Mouse (Mus musculus): ENCODE results near the gene 2310022A10Rik. TPM values are rescaled to one million over a fixed set of nuclear protein-coding genes. Genes with fewer than 3 reads are reported as not detected.

The 2310022A10Rik gene
- polyA plus RNA-seq, 1 experiment, result 14.0 TPM

DNA sequence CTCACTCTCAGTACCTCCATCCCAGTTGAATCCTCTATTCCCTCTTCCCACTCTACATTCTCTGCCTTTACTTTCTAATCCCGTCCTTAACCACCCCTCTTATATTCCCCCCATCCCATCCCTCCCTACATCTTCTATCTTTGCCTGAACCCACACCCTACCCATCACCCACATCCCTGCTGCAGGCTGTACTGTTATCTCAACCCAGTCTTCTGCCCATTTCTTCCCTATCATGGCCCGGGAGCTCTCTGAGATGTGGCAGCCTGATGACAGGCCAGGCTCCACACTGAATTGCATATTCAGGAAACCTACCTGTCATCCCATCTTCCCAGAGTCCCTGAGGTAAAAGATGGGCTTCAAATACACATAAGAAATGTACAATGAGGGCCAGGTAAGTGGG is 14.2 kb upstream of the 2310022A10Rik start:
- no peaks in the 10 kb centered on the region for H3K4me1 ChIP-seq (ENCODE audit: control insufficient read depth, insufficient read depth, low read length)
- H3K4me3 ChIP-seq (ENCODE audit: insufficient read depth, low read length), result no peak overlapping the region
- TF ChIP-seq POLR2A (IDR thresholded peaks at IDR 0.05; ENCODE audit: low read depth, low read length) (no peak), CTCF (IDR thresholded peaks at IDR 0.05; ENCODE audit: borderline replicate concordance, insufficient read depth, low read length) (no peak)
- H3K27ac ChIP-seq (ENCODE audit: insufficient read depth, low read length), result no peak overlapping the region

DNA sequence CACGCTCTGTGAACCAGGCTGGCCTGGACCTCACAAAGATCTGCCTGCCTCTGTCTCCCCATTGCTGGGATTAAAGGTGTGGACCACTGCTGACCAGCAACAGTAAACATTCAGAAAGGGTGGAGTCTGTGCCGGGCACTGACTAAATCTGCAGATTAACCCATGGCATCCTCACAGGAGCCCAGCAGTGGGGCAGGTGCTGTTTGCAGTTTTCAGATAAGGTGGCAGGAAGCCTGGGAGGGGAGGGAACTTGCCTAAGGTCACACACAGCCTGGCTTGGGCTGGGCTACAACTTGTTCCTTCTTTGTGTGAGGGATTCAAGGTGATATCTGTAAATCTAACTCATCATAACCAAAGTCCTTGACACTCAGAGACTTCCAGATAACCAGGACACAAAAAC is 12.5 kb upstream of the 2310022A10Rik start:
- Histone ChIP-seq H3K4me3 (ENCODE audit: insufficient read depth, low read length) (no peak overlapping the region), H3K4me1 (ENCODE audit: control insufficient read depth, insufficient read depth, low read length) (no peaks in the 10 kb centered on the region), H3K27ac (ENCODE audit: insufficient read depth, low read length) (no peak overlapping the region)
- no peak for TF ChIP-seq CTCF (IDR thresholded peaks at IDR 0.05; ENCODE audit: borderline replicate concordance, insufficient read depth, low read length)
- no peak for TF ChIP-seq POLR2A (IDR thresholded peaks at IDR 0.05; ENCODE audit: low read depth, low read length)

DNA sequence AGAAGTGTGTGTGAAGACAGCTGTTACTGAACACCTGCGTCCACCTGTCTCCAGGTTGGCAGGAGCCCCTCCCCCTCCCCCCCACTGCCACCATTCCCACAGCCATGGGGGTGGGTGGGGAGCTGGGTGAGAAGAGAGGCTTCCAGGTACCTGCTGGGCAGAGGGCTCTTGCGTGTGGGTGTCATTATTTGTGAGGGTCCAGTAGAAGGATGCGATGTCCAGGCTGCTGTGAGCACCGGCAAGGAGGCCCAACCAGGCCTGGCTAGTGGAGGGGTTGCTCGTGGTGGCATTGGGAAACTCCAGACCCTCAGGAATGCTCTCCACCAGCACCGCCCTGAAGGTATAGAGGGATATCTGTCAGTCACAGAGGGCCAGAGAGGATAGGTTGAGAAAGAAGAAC is 12.1 kb upstream of the 2310022A10Rik start:
- H3K4me1 ChIP-seq (ENCODE audit: control insufficient read depth, insufficient read depth, low read length), result no peaks in the 10 kb centered on the region
- no peak overlapping the region for H3K4me3 ChIP-seq (ENCODE audit: insufficient read depth, low read length)
- TF ChIP-seq CTCF (IDR thresholded peaks at IDR 0.05; ENCODE audit: borderline replicate concordance, insufficient read depth, low read length) (no peak), POLR2A (IDR thresholded peaks at IDR 0.05; ENCODE audit: low read depth, low read length) (no peak)
- H3K27ac ChIP-seq (ENCODE audit: insufficient read depth, low read length), result no peak overlapping the region

DNA sequence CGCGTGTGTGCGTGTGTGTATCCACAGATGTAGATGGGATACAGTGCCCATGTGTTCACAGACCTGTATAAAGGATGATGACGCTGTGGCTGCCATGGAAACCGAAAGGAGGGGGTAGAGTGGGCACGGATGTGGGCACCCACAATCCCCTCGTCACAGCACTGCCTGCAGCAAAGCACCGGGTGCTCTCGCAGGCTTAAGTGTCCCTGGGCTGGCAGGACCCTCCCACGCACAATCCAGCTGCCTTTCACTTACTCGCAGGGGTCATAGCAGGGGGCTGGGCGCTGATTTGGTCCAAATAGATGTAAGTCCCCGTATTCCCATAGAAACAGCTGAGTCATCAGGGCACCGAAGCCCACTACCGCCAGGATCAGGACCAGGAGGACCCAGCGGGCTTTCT is 11.6 kb upstream of the 2310022A10Rik start:
- no peak overlapping the region for H3K27ac ChIP-seq (ENCODE audit: insufficient read depth, low read length)
- no peaks in the 10 kb centered on the region for H3K4me1 ChIP-seq (ENCODE audit: control insufficient read depth, insufficient read depth, low read length)
- no peak overlapping the region for H3K4me3 ChIP-seq (ENCODE audit: insufficient read depth, low read length)
- TF ChIP-seq CTCF (IDR thresholded peaks at IDR 0.05; ENCODE audit: borderline replicate concordance, insufficient read depth, low read length) (no peak), POLR2A (IDR thresholded peaks at IDR 0.05; ENCODE audit: low read depth, low read length) (no peak)

GRCm38 (mm10) chr7:27541922-27542321 is 11.1 kb upstream of the 2310022A10Rik start:
- H3K27ac ChIP-seq (ENCODE audit: insufficient read depth, low read length), result no peak overlapping the region
- no peaks in the 10 kb centered on the region for H3K4me1 ChIP-seq (ENCODE audit: control insufficient read depth, insufficient read depth, low read length)
- peak overlapping the region; percentile 44 for H3K4me3 ChIP-seq (ENCODE audit: insufficient read depth, low read length)
- TF ChIP-seq CTCF (IDR thresholded peaks at IDR 0.05; ENCODE audit: borderline replicate concordance, insufficient read depth, low read length) (no peak), POLR2A (IDR thresholded peaks at IDR 0.05; ENCODE audit: low read depth, low read length) (no peak)

DNA sequence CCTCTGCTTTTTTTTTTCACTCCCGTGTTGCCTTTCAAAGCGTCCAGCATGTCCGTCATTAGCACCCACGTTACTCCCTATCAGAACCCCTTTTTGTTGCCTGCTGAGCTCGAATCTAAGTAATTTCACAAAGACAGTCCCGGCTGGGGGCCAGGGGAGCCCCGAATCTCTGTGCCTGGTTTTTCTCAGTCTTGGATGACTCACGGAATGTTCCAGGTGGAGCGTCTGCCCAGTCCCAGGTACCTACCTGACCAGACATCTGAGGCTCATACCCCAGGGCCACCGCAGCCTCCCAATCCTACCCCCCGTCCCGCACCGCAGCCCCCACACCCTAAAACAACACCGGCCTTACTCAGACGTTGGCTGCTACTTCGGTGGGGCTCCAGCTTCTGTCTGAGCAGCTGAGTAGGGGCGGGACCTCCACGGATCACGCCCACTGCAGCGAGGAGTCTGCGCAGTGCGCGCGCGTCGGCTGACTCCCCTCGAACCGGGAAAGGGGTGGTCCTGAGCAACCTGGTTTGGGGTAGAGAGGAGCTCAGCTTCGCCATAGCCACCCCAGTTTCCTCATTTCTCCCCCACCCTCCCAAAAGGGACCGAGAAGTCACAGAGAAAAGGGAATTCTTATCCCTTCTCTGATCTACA is 10.5 kb upstream of the 2310022A10Rik start:
- Histone ChIP-seq H3K4me3 (ENCODE audit: insufficient read depth, low read length) (peak overlapping the region; percentile 44), H3K27ac (ENCODE audit: insufficient read depth, low read length) (no peak overlapping the region), H3K4me1 (ENCODE audit: control insufficient read depth, insufficient read depth, low read length) (no peaks in the 10 kb centered on the region)
- TF ChIP-seq POLR2A (IDR thresholded peaks at IDR 0.05; ENCODE audit: low read depth, low read length) (peak; percentile 79), CTCF (IDR thresholded peaks at IDR 0.05; ENCODE audit: borderline replicate concordance, insufficient read depth, low read length) (no peak)

DNA sequence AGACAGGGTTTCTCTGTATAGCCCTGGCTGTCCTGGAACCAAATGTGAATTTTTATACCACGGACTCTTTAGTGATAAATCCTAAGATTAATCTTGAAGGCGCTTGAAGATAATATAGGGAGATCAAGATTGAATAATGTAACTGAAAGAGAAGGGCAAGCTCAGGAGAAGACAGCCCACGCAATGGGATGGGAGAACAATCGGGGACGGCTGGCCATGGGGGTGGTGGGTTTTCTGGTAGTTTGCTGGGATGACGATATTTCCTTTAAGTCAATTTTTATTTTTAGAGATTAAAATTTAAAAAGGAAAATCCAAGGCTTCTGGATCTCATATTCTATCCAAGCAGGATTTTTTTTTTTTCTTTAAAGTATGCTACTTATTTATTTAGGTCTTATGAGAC is 10.0 kb upstream of the 2310022A10Rik start:
- Histone ChIP-seq H3K27ac (ENCODE audit: insufficient read depth, low read length) (no peak overlapping the region), H3K4me1 (ENCODE audit: control insufficient read depth, insufficient read depth, low read length) (no peaks in the 10 kb centered on the region), H3K4me3 (ENCODE audit: insufficient read depth, low read length) (peak overlapping the region; percentile 44; the same call in 1 of the 2 replicates)
- TF ChIP-seq POLR2A (IDR thresholded peaks at IDR 0.05; ENCODE audit: low read depth, low read length) (no peak), CTCF (IDR thresholded peaks at IDR 0.05; ENCODE audit: borderline replicate concordance, insufficient read depth, low read length) (no peak)

GRCm38 (mm10) chr7:27543851-27544250 is 9.2 kb upstream of the 2310022A10Rik start:
- no peak overlapping the region for H3K27ac ChIP-seq (ENCODE audit: insufficient read depth, low read length)
- TF ChIP-seq POLR2A (IDR thresholded peaks at IDR 0.05; ENCODE audit: low read depth, low read length), result no peak
- no peak for TF ChIP-seq CTCF (IDR thresholded peaks at IDR 0.05; ENCODE audit: borderline replicate concordance, insufficient read depth, low read length)
- no peak overlapping the region for H3K4me3 ChIP-seq (ENCODE audit: insufficient read depth, low read length)
- H3K4me1 ChIP-seq (ENCODE audit: control insufficient read depth, insufficient read depth, low read length), result no peaks in the 10 kb centered on the region

GRCm38 (mm10) chr7:27544675-27545370 is 8.2 kb upstream of the 2310022A10Rik start:
- H3K27ac ChIP-seq (ENCODE audit: insufficient read depth, low read length), result no peak overlapping the region
- no peak for TF ChIP-seq POLR2A (IDR thresholded peaks at IDR 0.05; ENCODE audit: low read depth, low read length)
- no peak for TF ChIP-seq CTCF (IDR thresholded peaks at IDR 0.05; ENCODE audit: borderline replicate concordance, insufficient read depth, low read length)
- H3K4me1 ChIP-seq (ENCODE audit: control insufficient read depth, insufficient read depth, low read length), result no peaks in the 10 kb centered on the region
- no peak overlapping the region for H3K4me3 ChIP-seq (ENCODE audit: insufficient read depth, low read length)

GRCm38 (mm10) chr7:27549597-27549996 is 3.4 kb upstream of the 2310022A10Rik start:
- no peak overlapping the region for H3K4me3 ChIP-seq (ENCODE audit: insufficient read depth, low read length)
- no peak overlapping the region for H3K27ac ChIP-seq (ENCODE audit: insufficient read depth, low read length)
- no peaks in the 10 kb centered on the region for H3K4me1 ChIP-seq (ENCODE audit: control insufficient read depth, insufficient read depth, low read length)
- TF ChIP-seq POLR2A (IDR thresholded peaks at IDR 0.05; ENCODE audit: low read depth, low read length) (no peak), CTCF (IDR thresholded peaks at IDR 0.05; ENCODE audit: borderline replicate concordance, insufficient read depth, low read length) (no peak)

All from embryonic fibroblast, embryonic 13.5 days (primary cell).